Mouse (Mus musculus) left cerebral cortex, adult 2 months (tissue): ENCODE measurements around the gene Frmpd3. TPM values are rescaled to one million over a fixed set of nuclear protein-coding genes. Genes with fewer than 3 reads are reported as not detected.

Source experiments
- DNase-seq, 2 experiments: peaks; one replicate each; pipeline ENCODE4 v3.0.0; 2021 to 2022; ENCODE audit warnings: low spot score in 2 of 2, mixed read lengths in 1 of 2; ENCODE audit errors: extremely low spot score in 1 of 2
- H3K27ac ChIP-seq: fragments of 200-600 bp; 2 replicates; pipeline ENCODE4 v1.8.1; 2022
- H3K4me3 ChIP-seq: fragments of 200-600 bp; 2 replicates; pipeline ENCODE4 v1.8.1; 2022
- CTCF ChIP-seq: fragments of 200-600 bp; IDR thresholded peaks from 2 replicates; pipeline ENCODE4 v1.8.1; 2022; ENCODE audit warnings: antibody characterized with exemption, mild to moderate bottlenecking, moderate library complexity
- intact Hi-C: fragments of 180-260 bp; cut with DNase I; formaldehyde crosslinking; loops from one replicate; pipeline ENCODE4 v1.15.1; 2025
- microRNA-seq, 2 experiments: library from miRNA; unstranded; fragments of <30 nt; microRNA quantifications; one replicate each; pipeline ENCODE4 v1.2.0; 2021
- total RNA-seq, 2 experiments: library from RNA; stranded (reverse); gene quantifications; 2 replicates each; pipeline ENCODE4 v1.2.3; 2021

Gene Frmpd3
- total RNA-seq, 2 experiments from 2014 or later: 25.6 to 28.6 TPM

DNA sequence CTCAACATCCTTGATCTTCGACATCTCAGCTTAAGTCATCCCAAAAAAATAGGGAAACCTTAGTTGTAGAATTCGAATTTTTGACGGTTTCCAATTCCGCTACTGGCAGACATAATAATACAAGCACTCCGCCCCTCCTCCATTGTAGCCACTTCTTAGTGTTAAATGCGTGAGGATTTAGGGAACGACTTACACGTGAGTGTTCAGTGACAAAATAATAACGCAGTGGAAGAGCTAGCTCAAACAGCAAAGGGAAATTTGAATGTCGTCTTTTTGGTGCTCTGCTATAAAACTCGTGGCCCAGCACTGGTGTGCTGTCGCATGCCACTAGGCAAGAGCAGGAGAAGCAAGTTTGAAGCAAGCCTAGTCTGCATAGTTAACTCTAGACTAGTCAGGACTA, 115.4 kb downstream of the Frmpd3 start:
- H3K4me3 ChIP-seq: peak overlapping the region; percentile 54
- H3K27ac ChIP-seq: no peak overlapping the region
- no peak for DNase-seq
- TF ChIP-seq CTCF: no peak
- intact Hi-C loops: no loop called here

DNA sequence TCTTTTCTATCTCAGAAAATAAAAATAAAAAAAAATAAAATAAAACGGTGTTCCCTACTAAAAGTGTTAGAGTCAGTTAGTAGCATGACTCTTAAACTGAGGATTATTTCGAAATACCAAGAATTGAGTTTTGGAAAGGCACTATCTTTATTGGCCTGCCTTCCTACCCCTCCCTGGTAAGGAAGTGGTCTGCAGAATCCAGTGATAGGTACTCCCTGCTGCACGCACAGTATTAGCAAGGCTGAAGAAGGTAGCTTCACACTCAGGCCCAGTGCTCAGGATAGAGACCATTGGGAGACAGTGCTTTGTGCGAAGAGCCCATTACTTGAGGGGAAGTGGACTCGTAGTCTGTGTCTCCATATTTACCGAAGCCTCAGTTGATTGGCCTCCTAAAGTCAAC, 136.2 kb downstream of the Frmpd3 start:
- H3K27ac ChIP-seq: no peak overlapping the region
- intact Hi-C loops: no loop called here

GRCm38 (mm10) chrX:140479171-140479570, 137.1 kb downstream of the Frmpd3 start:
- intact Hi-C loops: no loop called here
- no peak overlapping the region for H3K27ac ChIP-seq
- H3K4me3 ChIP-seq: no peak overlapping the region
- TF ChIP-seq CTCF: peak; percentile 62
- peak; percentile 9 to 21 for DNase-seq

More for the DNA sequence above, 136.2 kb downstream of the Frmpd3 start:
- no peak for DNase-seq
- H3K4me3 ChIP-seq: no peak overlapping the region
- TF ChIP-seq CTCF: no peak

Small RNA genes within 50 kb of the gene (microRNA-seq; reads per million reads assigned to microRNA genes)
- gene Mir3475: 187 to 216 reads per million in 2 experiments

Other genes starting within 250 kb of the Frmpd3 start
- gene Prps1, start 114.3 kb downstream of the Frmpd3 start, total RNA-seq: 10 to 100 TPM; 62.8 to 76.9 TPM